Mouse (Mus musculus): Measurements from ENCODE around the gene Gapdh. TPM values are rescaled to one million over a fixed set of nuclear protein-coding genes. Genes with fewer than 3 reads are reported as not detected.

Gene Gapdh
- 2,116 and 2,124 TPM in 2 replicates for polyA plus RNA-seq (2015; fragmentation: Nextera tagmentation; extraction: Ambion mirVana)

DNA sequence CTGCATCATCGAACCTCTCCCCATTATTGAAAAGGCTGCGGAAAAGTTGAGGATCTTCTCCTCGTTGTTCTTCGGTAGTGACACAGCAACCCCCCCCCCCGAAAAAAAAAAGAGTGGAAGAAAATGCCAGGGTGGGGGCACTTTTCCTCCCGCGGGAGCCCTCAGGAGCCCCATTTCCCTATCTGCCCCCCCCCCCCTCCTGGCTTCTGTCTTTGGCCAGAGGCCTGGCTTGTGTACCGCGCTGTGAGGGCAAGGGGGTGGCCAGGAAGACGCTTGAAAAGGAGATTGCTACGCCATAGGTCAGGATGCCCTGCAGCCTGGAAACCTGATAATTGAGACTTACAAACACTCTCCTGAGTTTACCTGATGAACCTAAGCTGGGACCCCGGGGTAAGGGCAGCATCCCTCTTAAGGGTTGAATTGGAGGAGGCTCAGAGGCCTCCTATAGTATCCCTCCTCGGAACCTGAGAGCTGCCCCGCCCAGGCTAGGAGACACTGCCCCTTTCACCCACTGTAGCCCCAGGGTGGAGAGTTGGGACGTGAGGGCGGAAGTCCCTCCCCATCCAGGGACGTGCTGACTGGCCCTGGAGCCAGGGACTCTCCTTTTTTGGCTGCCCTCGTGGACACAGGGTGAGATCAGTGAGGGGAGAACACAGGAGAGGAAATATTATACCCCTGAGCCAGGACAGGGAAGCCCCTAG lies at the start of gene Gapdh:
Gene Gapdh (minus strand): TSS at position 417 of the 701 bp plus-strand sequence.
- under 1% methylated on average over 17 of the region's 18 CpGs for WGBS
- Histone ChIP-seq H3K4me2 (peak within 1 kb of the TSS; percentile 89), H3K4me3 (replicated peaks) (peak within 1 kb of the TSS; percentile 95), H3K4me1 (peaks cover 52% of the 10 kb centered on the region), H3K36me3 (peaks cover 74% of the 10 kb centered on the region), H3K9me3 (replicated peaks) (no peaks in the 10 kb centered on the region), H3K27me3 (no peaks in the 10 kb centered on the region), H3K9ac (peak within 1 kb of the TSS; percentile 94), H3K27ac (peak within 1 kb of the TSS; percentile 96)
- ATAC-seq (replicated peaks; ENCODE audit: low FRiP score): peak; percentile 75

DNA sequence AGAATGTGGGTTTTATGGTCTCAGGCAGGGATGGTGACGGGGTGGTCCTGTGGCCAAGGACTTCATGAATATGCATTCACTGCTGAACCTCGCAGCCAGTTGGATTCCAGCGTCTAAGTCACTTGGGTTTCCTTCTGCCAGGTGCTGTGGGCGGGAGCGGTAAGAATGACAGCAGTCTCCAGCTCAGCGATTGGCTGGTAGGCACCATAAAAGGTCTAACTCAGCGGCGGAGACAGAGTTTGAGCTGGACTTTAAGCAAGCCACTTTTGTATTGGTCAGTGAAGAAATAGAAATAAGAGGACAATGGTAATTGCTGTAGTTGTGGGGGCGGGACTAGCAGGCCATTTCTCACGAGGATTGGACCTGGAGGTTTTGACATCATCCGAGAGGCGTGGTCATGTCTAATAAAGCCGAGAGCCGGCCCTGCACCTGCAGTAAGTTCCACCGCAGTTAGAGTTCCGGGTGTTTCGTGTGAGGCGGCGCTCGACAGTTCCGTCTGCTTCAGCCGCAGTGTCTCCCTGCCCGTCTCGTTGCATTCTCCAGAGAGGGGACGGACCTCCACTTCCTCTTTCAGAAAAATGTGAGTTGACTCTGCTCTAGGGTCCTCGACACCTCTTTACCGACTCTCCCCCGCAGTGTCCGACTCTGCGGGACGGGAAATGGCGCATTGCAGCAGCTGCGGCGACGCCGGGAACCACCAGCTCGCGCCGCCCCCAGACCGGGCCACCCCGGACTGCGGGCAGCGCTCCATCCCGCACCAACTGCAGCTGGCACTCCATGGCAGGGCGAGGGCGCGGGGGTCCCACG lies 49.1 kb upstream of the Gapdh start, which contains the start of gene Vamp1:
Gene Vamp1 (plus strand): TSS at position 404 of the 807 bp plus-strand sequence.
- Histone ChIP-seq H3K27ac (peak within 1 kb of the TSS; percentile 85), H3K9ac (peak within 1 kb of the TSS; percentile 74), H3K4me1 (peaks cover 15% of the 10 kb centered on the region), H3K4me2 (peak within 1 kb of the TSS; percentile 90), H3K27me3 (peaks cover 16% of the 10 kb centered on the region), H3K9me3 (replicated peaks) (no peaks in the 10 kb centered on the region), H3K4me3 (replicated peaks) (peak within 1 kb of the TSS; percentile 64), H3K36me3 (0 out of 2 replicates have a peak, but pooled peaks cover 4% of the 10 kb centered on the region)
- ATAC-seq (replicated peaks; ENCODE audit: low FRiP score): peak; percentile 97
- under 1% methylated on average over 48 of the region's 48 CpGs for WGBS

DNA sequence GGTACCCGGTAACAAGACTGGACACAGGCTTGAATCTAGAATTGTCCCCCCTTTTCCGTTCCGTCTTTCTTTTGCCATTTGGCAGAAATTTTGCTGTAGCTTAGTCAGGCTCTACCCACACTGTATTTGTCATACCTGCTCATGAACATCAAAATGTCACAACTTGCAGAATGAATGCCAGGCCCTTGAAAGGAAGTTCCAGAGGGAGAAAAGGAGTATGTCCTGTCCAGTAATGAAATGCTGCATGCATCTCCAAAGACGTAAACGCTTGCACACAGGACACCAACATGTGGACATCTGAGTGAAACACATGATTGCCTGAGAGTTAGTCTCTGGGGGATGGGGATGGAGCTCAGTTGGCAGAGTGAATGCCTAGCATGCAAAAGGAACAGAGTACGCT lies 47.4 kb upstream of the Gapdh start:
- WGBS: 79% methylated on average over 6 of the region's 6 CpGs
- H3K4me3 ChIP-seq (replicated peaks): no peak overlapping the region
- no peaks in the 10 kb centered on the region for H3K9me3 ChIP-seq (replicated peaks)
- H3K4me1 ChIP-seq: peaks cover 15% of the 10 kb centered on the region
- no peak overlapping the region for H3K9ac ChIP-seq
- H3K27me3 ChIP-seq: peaks cover 16% of the 10 kb centered on the region
- no peak overlapping the region for H3K4me2 ChIP-seq
- no peak for ATAC-seq (replicated peaks; ENCODE audit: low FRiP score)
- H3K27ac ChIP-seq: no peak overlapping the region
- H3K36me3 ChIP-seq: no peaks in the 10 kb centered on the region

GRCm38 (mm10) chr6:125213129-125213528 lies 46.9 kb upstream of the Gapdh start:
- H3K27me3 ChIP-seq: peaks cover 16% of the 10 kb centered on the region
- no peak overlapping the region for H3K27ac ChIP-seq
- H3K4me1 ChIP-seq: peaks cover 15% of the 10 kb centered on the region
- WGBS: 65% methylated on average over 6 of the region's 6 CpGs
- no peaks in the 10 kb centered on the region for H3K9me3 ChIP-seq (replicated peaks)
- no peaks in the 10 kb centered on the region for H3K36me3 ChIP-seq
- no peak for ATAC-seq (replicated peaks; ENCODE audit: low FRiP score)
- no peak overlapping the region for H3K9ac ChIP-seq
- no peak overlapping the region for H3K4me2 ChIP-seq
- H3K4me3 ChIP-seq (replicated peaks): no peak overlapping the region

DNA sequence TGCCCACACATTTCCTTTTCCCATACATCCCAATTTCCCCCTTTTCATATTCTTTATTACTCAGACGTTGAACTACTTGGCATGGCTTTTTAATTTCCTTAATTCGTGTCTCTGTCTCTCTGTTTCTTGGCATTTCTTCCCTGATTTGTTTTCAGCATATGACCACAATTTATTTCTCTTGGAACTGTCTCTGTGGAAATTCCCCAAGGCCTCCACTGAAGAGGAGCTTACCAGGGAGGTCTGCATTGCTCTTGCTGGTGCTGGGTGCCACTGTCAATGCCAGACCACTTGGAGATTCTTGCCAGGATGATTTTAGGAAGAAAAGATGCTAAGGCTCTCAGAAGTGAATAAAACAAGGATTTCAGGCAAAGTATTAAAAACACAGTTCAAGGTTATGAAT lies 46.4 kb upstream of the Gapdh start:
- H3K27ac ChIP-seq: no peak overlapping the region
- WGBS: 49% methylated on average over 2 of the region's 2 CpGs
- no peak for ATAC-seq (replicated peaks; ENCODE audit: low FRiP score)

GRCm38 (mm10) chr6:125210436-125210835 lies 44.2 kb upstream of the Gapdh start:
- no peak overlapping the region for H3K27ac ChIP-seq
- no peak overlapping the region for H3K9ac ChIP-seq
- no peaks in the 10 kb centered on the region for H3K9me3 ChIP-seq (replicated peaks)
- H3K36me3 ChIP-seq: no peaks in the 10 kb centered on the region
- no peak overlapping the region for H3K4me2 ChIP-seq
- no peak overlapping the region for H3K4me3 ChIP-seq (replicated peaks)
- peaks cover 16% of the 10 kb centered on the region for H3K27me3 ChIP-seq
- no peak for ATAC-seq (replicated peaks; ENCODE audit: low FRiP score)
- no peaks in the 10 kb centered on the region for H3K4me1 ChIP-seq
- 87% methylated on average over 1 of the region's 1 CpGs for WGBS

More for the DNA sequence above, 46.4 kb upstream of the Gapdh start:
- Histone ChIP-seq H3K27me3 (peaks cover 16% of the 10 kb centered on the region), H3K4me2 (no peak overlapping the region), H3K9me3 (replicated peaks) (no peaks in the 10 kb centered on the region), H3K4me3 (replicated peaks) (no peak overlapping the region), H3K36me3 (no peaks in the 10 kb centered on the region), H3K9ac (no peak overlapping the region), H3K4me1 (peaks cover 15% of the 10 kb centered on the region)

- WGBS: 82% methylated on average over 5 of the region's 5 CpGs
- no peak for ATAC-seq (replicated peaks; ENCODE audit: low FRiP score)
- H3K36me3 ChIP-seq: peaks cover 26% of the 10 kb centered on the region
Observed at GRCm38 (mm10) chr6:125197166-125197565, 30.9 kb upstream of the Gapdh start.

DNA sequence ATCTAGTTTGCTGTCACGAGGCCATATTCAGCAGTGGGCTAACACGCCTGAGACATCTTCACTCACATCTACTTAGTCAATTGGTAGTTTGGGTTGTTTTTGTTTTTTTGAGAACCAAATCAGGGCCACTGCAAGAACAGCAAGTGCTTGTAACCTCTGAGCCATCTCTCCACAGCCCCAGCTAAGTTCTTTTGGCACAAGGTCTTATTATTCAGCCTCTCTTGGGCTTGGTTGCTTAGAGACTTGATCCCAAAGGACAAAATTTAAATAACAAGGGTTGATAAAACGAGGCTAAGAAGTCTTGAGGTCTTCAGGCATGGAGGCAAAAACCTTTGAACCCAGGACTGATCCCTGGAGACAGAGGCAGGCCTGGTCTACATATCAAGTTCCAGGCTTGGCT lies 30.0 kb upstream of the Gapdh start:
- H3K27ac ChIP-seq: no peak overlapping the region
- peaks cover 26% of the 10 kb centered on the region for H3K36me3 ChIP-seq
- peaks cover 16% of the 10 kb centered on the region for H3K4me1 ChIP-seq
- ATAC-seq (replicated peaks; ENCODE audit: low FRiP score): no peak
- no peak overlapping the region for H3K9ac ChIP-seq
- H3K4me2 ChIP-seq: no peak overlapping the region
- no peaks in the 10 kb centered on the region for H3K27me3 ChIP-seq
- H3K4me3 ChIP-seq (replicated peaks): no peak overlapping the region
- WGBS: 61% methylated on average over 3 of the region's 3 CpGs
- H3K9me3 ChIP-seq (replicated peaks): no peaks in the 10 kb centered on the region

More at GRCm38 (mm10) chr6:125197166-125197565, 30.9 kb upstream of the Gapdh start:
- Histone ChIP-seq H3K9ac (no peak overlapping the region), H3K4me1 (peaks cover 16% of the 10 kb centered on the region), H3K27ac (no peak overlapping the region), H3K9me3 (replicated peaks) (no peaks in the 10 kb centered on the region), H3K4me3 (replicated peaks) (no peak overlapping the region), H3K27me3 (no peaks in the 10 kb centered on the region), H3K4me2 (no peak overlapping the region)

GRCm38 (mm10) chr6:125195541-125196075 lies 29.3 kb upstream of the Gapdh start:
- no peak overlapping the region for H3K4me3 ChIP-seq (replicated peaks)
- WGBS: 28% methylated on average over 1 of the region's 1 CpGs
- no peak for ATAC-seq (replicated peaks; ENCODE audit: low FRiP score)
- no peaks in the 10 kb centered on the region for H3K9me3 ChIP-seq (replicated peaks)
- H3K4me2 ChIP-seq: no peak overlapping the region
- peaks cover 26% of the 10 kb centered on the region for H3K36me3 ChIP-seq
- H3K27me3 ChIP-seq: no peaks in the 10 kb centered on the region
- no peak overlapping the region for H3K27ac ChIP-seq
- H3K9ac ChIP-seq: no peak overlapping the region
- peaks cover 16% of the 10 kb centered on the region for H3K4me1 ChIP-seq

DNA sequence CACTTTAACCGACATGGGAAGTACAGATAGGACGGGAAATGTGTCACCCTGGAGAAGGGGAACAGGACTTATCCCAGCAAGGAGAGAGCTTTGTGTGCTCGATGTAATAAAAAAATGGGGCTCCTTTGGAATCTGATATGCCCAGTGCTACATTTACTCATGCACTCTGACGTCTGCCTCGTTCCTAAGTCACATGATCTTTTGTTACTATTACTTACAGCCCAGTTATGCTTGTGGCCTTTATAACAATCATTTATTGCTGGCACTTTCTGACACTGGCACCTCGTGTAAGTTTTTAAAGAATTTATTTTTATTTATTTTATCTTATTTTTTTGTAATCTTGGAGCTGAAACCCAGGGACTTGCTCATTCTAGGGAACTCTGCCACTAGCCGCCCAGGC lies 27.1 kb upstream of the Gapdh start:
- peaks cover 26% of the 10 kb centered on the region for H3K4me1 ChIP-seq
- no peak overlapping the region; the same call in 1 of the 2 replicates for H3K4me3 ChIP-seq (replicated peaks)
- H3K9ac ChIP-seq: no peak overlapping the region
- no peak overlapping the region for H3K27ac ChIP-seq
- no peak for ATAC-seq (replicated peaks; ENCODE audit: low FRiP score)
- H3K27me3 ChIP-seq: no peaks in the 10 kb centered on the region
- H3K4me2 ChIP-seq: peak overlapping the region; percentile 71
- WGBS: 51% methylated on average over 7 of the region's 7 CpGs
- no peaks in the 10 kb centered on the region for H3K9me3 ChIP-seq (replicated peaks)
- peaks cover 42% of the 10 kb centered on the region for H3K36me3 ChIP-seq

- no peak for ATAC-seq (replicated peaks; ENCODE audit: low FRiP score)
Observed at GRCm38 (mm10) chr6:125192841-125193240, 26.6 kb upstream of the Gapdh start.

More at GRCm38 (mm10) chr6:125192841-125193240, 26.6 kb upstream of the Gapdh start:
- Histone ChIP-seq H3K4me2 (peak overlapping the region; percentile 71), H3K4me3 (replicated peaks) (peak overlapping the region; percentile 65), H3K9me3 (replicated peaks) (no peaks in the 10 kb centered on the region), H3K9ac (peak overlapping the region; percentile 76), H3K27me3 (no peaks in the 10 kb centered on the region), H3K36me3 (peaks cover 47% of the 10 kb centered on the region), H3K4me1 (peaks cover 26% of the 10 kb centered on the region), H3K27ac (peak overlapping the region; percentile 100)
- 38% methylated on average over 5 of the region's 5 CpGs for WGBS
